Mouse (Mus musculus) embryonic facial prominence, embryonic 11.5 days (tissue): ENCODE measurements around the gene Mfsd1. TPM values are rescaled to one million over a fixed set of nuclear protein-coding genes. Genes with fewer than 3 reads are reported as not detected.

Experiments
- ATAC-seq: fragments of 200-750 bp; cut with Nextera tagmentation; replicated peaks from 2 replicates; pipeline ENCODE4 v1.8.0; 2017; ENCODE audit warnings: low read depth; ENCODE audit not compliant: insufficient number of reproducible peaks, low FRiP score, low TSS enrichment
- DNase-seq: peaks from one replicate; pipeline ENCODE4 v3.0.0-alpha.2; 2015; ENCODE audit warnings: low spot score
- H3K27ac ChIP-seq: fragments of 300-500 bp; sonication (generic); replicated peaks from 2 replicates; pipeline ENCODE4 v1.5.1; 2014; ENCODE audit warnings: mild to moderate bottlenecking, low read depth, low read length, control low read depth
- H3K27me3 ChIP-seq: fragments of 300-500 bp; sonication (generic); 2 replicates; pipeline ENCODE4 v1.6.1; 2014; ENCODE audit warnings: mild to moderate bottlenecking, low read length, moderate library complexity, mixed read lengths; ENCODE audit not compliant: control insufficient read depth, insufficient read depth
- H3K36me3 ChIP-seq: fragments of 300-500 bp; sonication (generic); replicated peaks from 2 replicates; pipeline ENCODE4 v1.6.1; 2014; ENCODE audit warnings: low read depth, mild to moderate bottlenecking, low read length, moderate library complexity, mixed read lengths; ENCODE audit not compliant: control insufficient read depth, insufficient read depth
- H3K4me1 ChIP-seq: fragments of 300-500 bp; sonication (generic); 2 replicates; pipeline ENCODE4 v1.6.1; 2014; ENCODE audit warnings: low read length, mixed read lengths; ENCODE audit not compliant: control insufficient read depth, insufficient read depth
- H3K4me2 ChIP-seq: fragments of 300-500 bp; sonication (generic); 2 replicates; pipeline ENCODE4 v1.6.1; 2014; ENCODE audit warnings: low read depth, mild to moderate bottlenecking, control low read depth, low read length, moderate library complexity
- H3K4me3 ChIP-seq: fragments of 300-500 bp; sonication (generic); 2 replicates; pipeline ENCODE4 v1.5.1; 2014; ENCODE audit warnings: low read depth, low read length, control low read depth
- H3K9ac ChIP-seq: fragments of 300-500 bp; sonication (generic); replicated peaks from 2 replicates; pipeline ENCODE4 v1.6.1; 2014; ENCODE audit warnings: mild to moderate bottlenecking, control low read depth, low read length
- H3K9me3 ChIP-seq: fragments of 300-500 bp; sonication (generic); replicated peaks from 2 replicates; pipeline ENCODE4 v1.6.1; 2016; ENCODE audit warnings: mild to moderate bottlenecking, low read length, inconsistent platforms, mixed read lengths; ENCODE audit not compliant: control insufficient read depth
- WGBS: fragments of 180-500 bp; shearing (Covaris S2); extraction: QIAGEN DNeasy Blood & Tissue Kit; methylation state at CpG from one replicate; pipeline ENCODE4 v1.1.7; 2014; 5-methylcytosine and 5-hydroxymethylcytosine counted together
- polyA plus RNA-seq: library from polyadenylated mRNA; unstranded; fragments of >200 nt; fragmentation: Nextera tagmentation; extraction: Ambion mirVana; gene quantifications from 2 replicates; pipeline ENCODE4 v1.2.1, GENCODE M21; 2014

The Mfsd1 gene
- 76.3 and 76.6 TPM in 2 replicates for polyA plus RNA-seq

GRCm38 (mm10) chr3:67582273-67583124 is at the start of gene Mfsd1:
Gene Mfsd1, plus strand, starts transcription at chr3:67582741.
- Histone ChIP-seq H3K4me2 (peak within 1 kb of the TSS; percentile 82), H3K4me1 (no peaks in the 10 kb centered on the region), H3K36me3 (no peaks in the 10 kb centered on the region; the same call in 1 of the 2 replicates), H3K27me3 (no peaks in the 10 kb centered on the region), H3K4me3 (peak within 1 kb of the TSS; percentile 87), H3K9ac (peak within 1 kb of the TSS; percentile 75), H3K27ac (no peak within 1 kb of the TSS), H3K9me3 (no peaks in the 10 kb centered on the region)
- ATAC-seq (peak; percentile 92), DNase-seq (peak; percentile 96)
- 5% methylated on average over 54 of the region's 54 CpGs for WGBS

- no peaks in the 10 kb centered on the region for H3K9me3 ChIP-seq
- ATAC-seq (no peak), DNase-seq (no peak)
- no peaks in the 10 kb centered on the region for H3K4me1 ChIP-seq
- H3K4me2 ChIP-seq: no peak overlapping the region
- no peak overlapping the region for H3K9ac ChIP-seq
- no peak overlapping the region for H3K27ac ChIP-seq
- no peaks in the 10 kb centered on the region for H3K36me3 ChIP-seq
- 65% methylated on average over 8 of the region's 8 CpGs for WGBS
- no peaks in the 10 kb centered on the region for H3K27me3 ChIP-seq
- H3K4me3 ChIP-seq: no peak overlapping the region
Measured at GRCm38 (mm10) chr3:67543630-67544029, 38.9 kb upstream of the Mfsd1 start.

- ATAC-seq: no peak
- no peak overlapping the region for H3K4me3 ChIP-seq
- H3K9ac ChIP-seq: no peak overlapping the region
- no peak overlapping the region for H3K4me2 ChIP-seq
- no peak for DNase-seq
- H3K27ac ChIP-seq: no peak overlapping the region
- H3K36me3 ChIP-seq: no peaks in the 10 kb centered on the region
- H3K27me3 ChIP-seq: no peaks in the 10 kb centered on the region
- WGBS: 71% methylated on average over 3 of the region's 3 CpGs
- H3K4me1 ChIP-seq: no peaks in the 10 kb centered on the region
- no peaks in the 10 kb centered on the region for H3K9me3 ChIP-seq
Measured at GRCm38 (mm10) chr3:67551193-67551592, 31.3 kb upstream of the Mfsd1 start.

- 48% methylated on average over 4 of the region's 4 CpGs for WGBS
- H3K27ac ChIP-seq: no peak overlapping the region
- DNase-seq: peak; percentile 31
Measured at GRCm38 (mm10) chr3:67553281-67553680, 29.3 kb upstream of the Mfsd1 start.

GRCm38 (mm10) chr3:67553927-67554448 is 28.6 kb upstream of the Mfsd1 start:
- no peak for DNase-seq
- no peak overlapping the region for H3K4me2 ChIP-seq
- no peaks in the 10 kb centered on the region for H3K36me3 ChIP-seq
- no peak overlapping the region for H3K27ac ChIP-seq
- ATAC-seq: no peak
- H3K9ac ChIP-seq: no peak overlapping the region
- WGBS: 84% methylated on average over 5 of the region's 5 CpGs
- no peaks in the 10 kb centered on the region for H3K9me3 ChIP-seq
- no peak overlapping the region for H3K4me3 ChIP-seq
- no peaks in the 10 kb centered on the region for H3K27me3 ChIP-seq
- H3K4me1 ChIP-seq: no peaks in the 10 kb centered on the region

More at GRCm38 (mm10) chr3:67553281-67553680, 29.3 kb upstream of the Mfsd1 start:
- Histone ChIP-seq H3K4me1 (no peaks in the 10 kb centered on the region), H3K9ac (no peak overlapping the region), H3K9me3 (no peaks in the 10 kb centered on the region), H3K4me3 (no peak overlapping the region), H3K36me3 (no peaks in the 10 kb centered on the region), H3K27me3 (no peaks in the 10 kb centered on the region), H3K4me2 (no peak overlapping the region)
- ATAC-seq: no peak

- Histone ChIP-seq H3K4me3 (no peak overlapping the region), H3K4me1 (no peaks in the 10 kb centered on the region), H3K27ac (no peak overlapping the region), H3K9me3 (no peaks in the 10 kb centered on the region), H3K9ac (no peak overlapping the region), H3K36me3 (no peaks in the 10 kb centered on the region), H3K4me2 (no peak overlapping the region), H3K27me3 (no peaks in the 10 kb centered on the region)
- no peak for DNase-seq
- no peak for ATAC-seq
- 85% methylated on average over 5 of the region's 5 CpGs for WGBS
Measured at GRCm38 (mm10) chr3:67555211-67555610, 27.3 kb upstream of the Mfsd1 start.

GRCm38 (mm10) chr3:67557200-67557651 is 25.3 kb upstream of the Mfsd1 start:
- H3K4me2 ChIP-seq: no peak overlapping the region
- ATAC-seq (peak; percentile 79; the same call in 1 of the 2 replicates), DNase-seq (no peak)
- no peaks in the 10 kb centered on the region for H3K27me3 ChIP-seq
- WGBS: 58% methylated on average over 14 of the region's 14 CpGs
- H3K36me3 ChIP-seq: no peaks in the 10 kb centered on the region
- H3K9me3 ChIP-seq: no peaks in the 10 kb centered on the region
- no peak overlapping the region for H3K4me3 ChIP-seq
- H3K4me1 ChIP-seq: no peaks in the 10 kb centered on the region
- no peak overlapping the region for H3K27ac ChIP-seq
- no peak overlapping the region for H3K9ac ChIP-seq
